Mouse (Mus musculus) stomach, postnatal 0 days (tissue): ENCODE results near the gene Lsm2.

ENCODE experiments used
- CTCF ChIP-seq: IDR thresholded peaks from 2 replicates; pipeline ENCODE4 v1.5.1; 2016; ENCODE audit warnings: antibody characterized with exemption, low read depth, mild to moderate bottlenecking, moderate library complexity
- EP300 ChIP-seq: optimal IDR thresholded peaks from 2 replicates; pipeline ENCODE3; 2016; ENCODE audit warnings: antibody characterized with exemption

DNA sequence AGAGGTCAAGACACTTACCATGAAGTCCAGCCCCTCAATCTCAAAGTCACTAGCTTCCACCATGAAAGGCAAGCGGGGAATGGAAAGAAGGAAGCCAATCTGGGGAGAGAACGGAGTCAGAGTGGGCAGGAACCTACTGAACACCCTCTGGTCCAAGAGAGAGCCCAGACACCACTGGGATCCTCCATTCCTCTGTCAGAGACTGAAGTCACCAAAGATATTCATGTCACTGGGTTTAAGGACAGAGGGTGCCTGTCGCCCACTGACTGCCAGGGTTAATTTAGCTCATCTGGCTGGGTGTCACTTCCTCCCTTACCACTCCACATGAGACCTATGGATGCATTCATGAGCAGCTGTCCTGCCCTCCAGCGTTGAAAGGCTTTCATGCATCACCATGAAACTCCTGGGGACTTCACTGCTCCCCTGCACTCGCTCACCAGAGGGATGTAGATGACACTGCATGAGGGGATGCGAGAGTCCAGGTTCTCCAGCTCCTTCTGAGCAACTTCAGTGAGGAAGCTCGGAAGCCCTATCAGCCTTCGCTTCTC is 50.7 kb downstream of the Lsm2 start:
- TF ChIP-seq CTCF (peak; percentile 33), EP300 (no peak)
